11 mouse cellular contexts compared by ENCODE assay signal in genomic region chr2:128422677-128423076, GRCm38 (mm10).
DNase-seq lines count a peak whose midpoint lies in the region; ATAC-seq and TF ChIP-seq lines count a peak whose summit lies in the region.
"Had no signal": no experiment of that assay in that cellular context is flagged by ENCODE, and none has a peak within 500 bp of the region (broad histone marks: within the 10 kb centered on the region; RNA-seq: fewer than 3 reads in every experiment).

No protein-coding gene starts in this region.

- H3K4me2 ChIP-seq in lung, embryonic 14.5 days, result no peak overlapping the region
- H3K4me2 ChIP-seq: forebrain, embryonic 15.5 days; limb, embryonic 15.5 days had no signal

- no peak overlapping the region for H3K9ac ChIP-seq in lung, embryonic 14.5 days
- H3K9ac ChIP-seq: forebrain, embryonic 15.5 days; limb, embryonic 15.5 days had no signal

- 0 out of 2 replicates have a peak, but pooled peaks cover 3% of the 10 kb centered on the region for H3K4me1 ChIP-seq in lung, embryonic 14.5 days (ENCODE audit: insufficient read depth)
- H3K4me1 ChIP-seq in bone marrow macrophage, adult 2 months (ENCODE audit: control insufficient read depth, insufficient read depth, low read length), result peaks cover 40% of the 10 kb centered on the region
- H3K4me1 ChIP-seq: forebrain, embryonic 15.5 days had no signal

- H3K27ac ChIP-seq in lung, embryonic 14.5 days (ENCODE audit: low read depth), result no peak overlapping the region
- no peak overlapping the region for H3K27ac ChIP-seq in bone marrow macrophage, adult 2 months (ENCODE audit: insufficient read depth, low read depth, low read length)
- H3K27ac ChIP-seq: forebrain, embryonic 15.5 days; limb, embryonic 15.5 days had no signal

- H3K9me3 ChIP-seq in lung, embryonic 14.5 days (ENCODE audit: low read depth, low read length), result no peaks in the 10 kb centered on the region
- H3K9me3 ChIP-seq: forebrain, embryonic 15.5 days; limb, embryonic 15.5 days had no signal

- no peaks in the 10 kb centered on the region for H3K36me3 ChIP-seq in lung, embryonic 14.5 days (ENCODE audit: insufficient read depth)
- H3K36me3 ChIP-seq: forebrain, embryonic 15.5 days; limb, embryonic 15.5 days had no signal

- peak; percentile 65 for TF ChIP-seq CTCF in lung, embryonic 14.5 days (IDR thresholded peaks at IDR 0.05; ENCODE audit: low read depth)
- peak; percentile 96 for TF ChIP-seq CTCF in bone marrow macrophage, adult 2 months (IDR thresholded peaks at IDR 0.05; ENCODE audit: low read depth, low read length)

- WGBS in lung, embryonic 14.5 days, result 38% methylated on average over 6 of the region's 6 CpGs

- ATAC-seq in lung, embryonic 14.5 days (ENCODE audit: insufficient read depth), result no peak
- ATAC-seq: forebrain, embryonic 15.5 days had no signal

- no peaks in the 10 kb centered on the region for H3K27me3 ChIP-seq in lung, embryonic 14.5 days (ENCODE audit: insufficient read depth, low read length)
- H3K27me3 ChIP-seq: forebrain, embryonic 15.5 days; limb, embryonic 15.5 days had no signal

- no peak for DNase-seq in lung, embryonic 14.5 days
- DNase-seq in lung, postnatal 4 days, result no peak
- DNase-seq in ES-CJ7 (ENCODE audit: low read depth, low spot score), result peak; percentile 38
- peak; percentile 23 for DNase-seq in testis, postnatal 14 days (ENCODE audit: low spot score)
- no peak for DNase-seq in cerebellum, postnatal 25 days
- no peak for DNase-seq in heart, adult 8-10 months (ENCODE audit: low spot score)
- DNase-seq: adrenal gland, postnatal 36 days; embryo, embryonic 11 days had no signal

- no peak for TF ChIP-seq POLR2A in bone marrow macrophage, adult 2 months (IDR thresholded peaks at IDR 0.05; ENCODE audit: borderline replicate concordance, low read depth, low read length)

- H3K4me3 ChIP-seq in lung, embryonic 14.5 days (ENCODE audit: low read depth, low read length), result no peak overlapping the region
- H3K4me3 ChIP-seq in bone marrow macrophage, adult 2 months (ENCODE audit: insufficient read depth, low read length), result no peak overlapping the region
- H3K4me3 ChIP-seq: forebrain, embryonic 15.5 days; limb, embryonic 15.5 days had no signal

Comparison
In these comparisons a context has a peak if more than half of its experiments do, and no peak if none do; other contexts are left out.
1. DNase-seq: peak in ES-CJ7 (single experiment) and testis, postnatal 14 days (single experiment); none in lung, embryonic 14.5 days (single experiment), lung, postnatal 4 days (0 of 2), cerebellum, postnatal 25 days (0 of 2) and heart, adult 8-10 months (single experiment).